Mouse (Mus musculus) right cerebral cortex, postnatal 10 days (tissue): ENCODE measurements around the gene Gbp3.

ENCODE experiments used
- DNase-seq, 2 experiments: peaks; one replicate each; pipeline ENCODE4 v3.0.0; 2021; ENCODE audit warnings: low spot score in 2 of 2

Gbp3 gene

DNA sequence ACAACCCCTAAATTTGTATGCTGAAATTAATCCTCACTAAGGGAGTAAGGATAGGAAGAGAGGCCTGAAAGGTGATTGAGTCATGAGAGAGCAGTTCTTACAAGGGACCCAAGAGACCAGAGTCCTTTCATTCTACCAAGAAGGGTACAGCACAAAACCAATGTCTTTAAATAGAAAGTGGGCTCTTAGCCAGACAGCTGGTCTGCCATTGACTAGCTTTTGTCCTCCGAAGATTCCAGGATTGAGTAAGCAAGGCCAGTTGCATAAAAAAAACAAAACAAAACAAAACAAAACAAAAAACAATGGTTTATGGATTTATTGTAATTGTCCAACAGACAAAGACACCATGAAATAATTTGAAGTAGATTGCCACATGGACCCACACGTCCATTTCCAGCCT lies 29.1 kb downstream of the Gbp3 start:
- DNase-seq: no peak

DNA sequence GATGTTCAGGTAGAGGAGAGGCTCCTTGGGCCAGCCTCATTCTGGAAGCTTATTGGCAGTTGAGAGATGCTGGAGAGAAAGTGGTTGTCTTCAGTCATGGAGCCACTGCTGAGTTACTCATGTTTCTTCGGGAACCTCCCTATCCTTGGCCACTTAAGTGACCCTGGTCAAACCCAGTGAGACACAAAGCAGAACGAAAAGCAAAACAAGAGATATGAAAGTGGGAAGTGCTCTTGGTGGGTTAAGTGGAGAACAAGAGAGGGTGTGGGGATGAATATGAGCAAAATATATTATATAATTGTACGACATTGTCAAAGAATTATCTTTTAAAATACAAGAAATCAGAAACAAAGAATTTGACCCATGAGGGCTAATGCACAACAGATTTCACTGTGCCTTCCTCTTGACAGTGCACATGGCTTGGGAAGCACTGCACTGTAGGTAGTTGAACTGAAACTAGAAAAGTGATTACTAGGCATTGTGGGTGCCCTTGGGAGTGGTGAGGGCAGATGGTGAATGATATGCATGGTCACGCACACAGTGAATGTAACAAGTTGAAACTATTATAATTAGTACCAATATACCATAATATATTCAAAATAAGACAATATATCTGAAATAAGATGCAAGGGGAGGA lies 30.7 kb downstream of the Gbp3 start:
- no peak for DNase-seq

DNA sequence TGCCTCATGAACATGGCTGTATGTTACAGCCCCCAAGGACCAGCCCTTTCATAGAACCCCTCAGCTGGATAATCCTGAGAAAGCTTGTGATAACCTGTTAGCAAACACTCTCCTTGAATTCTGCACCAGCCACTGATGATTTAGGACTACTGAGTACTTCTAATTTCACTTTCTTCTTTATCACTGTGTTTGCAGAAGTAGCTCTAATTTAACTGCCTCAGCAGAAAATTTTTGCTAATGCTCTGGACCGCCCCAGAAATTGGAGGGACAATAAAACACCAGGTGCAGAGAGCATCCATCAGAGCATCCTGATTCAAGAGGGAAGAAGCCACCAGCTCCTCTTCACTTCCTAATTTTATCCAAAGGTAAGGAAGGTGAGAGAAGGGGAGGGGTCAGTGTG lies 34.7 kb downstream of the Gbp3 start, which contains the start of gene Gbp2b:
Gene Gbp2b (plus strand): TSS at position 301 of the 400 bp plus-strand sequence.
- no peak for DNase-seq

DNA sequence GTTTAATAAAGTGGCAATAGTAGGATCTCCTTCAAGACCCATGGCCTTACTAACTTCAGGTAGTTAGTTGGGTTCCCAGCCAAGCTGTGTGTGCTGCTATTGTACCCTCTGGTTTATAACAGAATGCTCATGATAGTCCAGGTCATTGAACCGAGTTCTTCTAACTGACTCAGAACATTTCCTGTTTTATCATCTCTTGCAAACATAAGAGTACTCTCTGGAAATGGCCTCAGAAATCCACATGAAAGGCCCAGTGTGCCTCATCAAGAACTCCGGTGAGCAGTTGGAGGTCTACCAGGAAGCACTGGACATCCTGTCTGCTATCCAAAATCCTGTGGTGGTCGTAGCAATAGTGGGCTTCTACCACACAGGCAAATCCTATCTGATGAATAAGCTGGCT lies 38.1 kb downstream of the Gbp3 start:
- no peak for DNase-seq

DNA sequence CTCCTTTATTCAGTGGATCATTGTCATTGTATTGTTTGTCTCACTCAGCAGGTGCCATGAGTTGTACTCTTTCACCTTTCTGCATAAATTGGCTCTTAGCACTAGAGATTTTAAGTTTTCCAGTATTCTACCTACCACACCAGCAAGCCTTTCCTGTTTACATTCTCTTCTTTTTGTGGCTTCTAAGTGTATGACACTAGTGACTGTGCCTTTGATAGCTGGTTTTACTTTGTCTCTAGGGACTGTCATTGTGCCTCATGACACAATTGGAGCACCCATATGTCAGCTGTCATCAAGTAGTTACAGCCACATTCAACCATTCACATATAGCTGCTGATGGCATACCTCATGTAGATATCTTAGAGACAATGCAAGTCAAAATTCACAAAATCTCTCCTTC lies 41.8 kb downstream of the Gbp3 start:
- no peak for DNase-seq

DNA sequence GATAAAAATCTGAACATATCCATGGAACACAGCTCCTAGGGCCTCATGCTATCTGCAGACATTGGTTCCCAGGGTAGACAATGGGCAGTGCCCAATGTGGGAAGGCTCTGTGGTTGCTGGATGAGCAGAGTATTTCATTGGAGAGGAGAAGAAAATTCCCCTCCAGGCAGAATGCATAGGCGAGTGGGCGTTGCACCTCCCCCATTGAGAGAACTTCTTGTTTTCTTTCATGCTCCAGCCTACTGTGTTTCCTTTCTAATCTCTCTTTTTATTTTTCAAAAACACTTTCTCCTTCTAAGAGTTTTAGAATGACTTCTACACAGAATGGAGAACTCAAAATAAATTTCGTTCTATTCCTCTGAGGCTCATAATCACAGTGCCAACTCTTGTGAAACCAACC lies 58.8 kb downstream of the Gbp3 start:
- no peak for DNase-seq

DNA sequence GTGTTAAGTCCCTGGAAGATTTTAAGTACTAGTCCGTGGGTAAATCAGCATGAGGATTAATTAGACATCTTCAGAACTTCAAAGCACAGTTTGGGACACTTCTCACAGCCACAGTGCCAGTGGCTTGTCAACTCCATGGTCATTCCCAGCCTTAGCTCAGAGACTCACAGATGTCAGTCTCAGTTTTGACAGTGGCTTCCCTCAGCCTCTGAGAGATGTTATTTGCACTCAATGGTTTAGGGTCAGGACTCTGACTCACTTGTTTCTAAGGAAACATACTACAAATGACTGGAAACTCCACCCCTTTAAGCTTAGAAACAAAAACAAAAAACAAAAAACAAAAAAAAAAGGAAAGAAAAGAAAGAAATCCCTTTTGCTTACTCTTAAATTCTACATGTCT lies 59.8 kb downstream of the Gbp3 start:
- no peak for DNase-seq

DNA sequence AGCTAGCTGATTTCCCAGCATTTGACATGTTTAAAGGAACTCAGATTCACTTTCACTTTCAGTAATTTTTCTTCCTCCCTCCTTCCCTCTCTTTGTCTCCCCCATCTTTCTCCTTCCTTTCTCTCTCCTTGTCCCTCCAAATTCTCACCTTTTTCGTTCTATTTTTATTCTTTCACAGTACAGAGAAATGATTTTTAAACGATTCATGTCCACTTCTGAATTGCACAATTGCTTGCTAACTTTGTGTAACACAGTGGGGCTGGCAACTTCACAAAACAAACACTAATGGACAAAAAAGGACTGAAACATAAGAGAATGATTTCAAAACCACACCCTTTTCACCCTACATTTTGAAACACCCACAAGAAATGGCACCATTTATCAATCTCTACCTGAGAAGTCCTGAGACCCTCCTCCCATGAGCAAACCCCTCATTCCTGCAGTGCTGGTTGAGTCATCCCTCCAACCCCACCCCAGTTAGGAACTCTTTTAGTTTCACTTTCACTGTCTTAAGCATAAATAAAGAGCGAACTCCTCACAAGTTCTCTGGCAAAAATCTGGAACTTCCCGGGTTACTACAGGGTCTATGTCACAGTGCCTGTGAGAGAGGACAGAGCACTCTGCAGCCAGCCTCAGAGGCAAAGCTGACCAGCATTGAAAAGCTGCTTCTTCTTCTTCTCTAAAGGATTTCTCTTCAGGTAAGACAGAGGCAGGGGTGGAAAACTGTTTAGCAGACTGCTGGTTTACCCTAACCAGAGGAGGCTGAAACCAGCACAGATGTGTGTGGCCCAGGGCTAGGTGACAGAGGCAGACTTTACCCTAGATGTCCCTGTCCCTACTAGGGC lies 60.5 kb downstream of the Gbp3 start, which contains the start of gene Gbp2:
Gene Gbp2 (plus strand): TSS at position 492 of the 845 bp plus-strand sequence.
- no peak for DNase-seq

DNA sequence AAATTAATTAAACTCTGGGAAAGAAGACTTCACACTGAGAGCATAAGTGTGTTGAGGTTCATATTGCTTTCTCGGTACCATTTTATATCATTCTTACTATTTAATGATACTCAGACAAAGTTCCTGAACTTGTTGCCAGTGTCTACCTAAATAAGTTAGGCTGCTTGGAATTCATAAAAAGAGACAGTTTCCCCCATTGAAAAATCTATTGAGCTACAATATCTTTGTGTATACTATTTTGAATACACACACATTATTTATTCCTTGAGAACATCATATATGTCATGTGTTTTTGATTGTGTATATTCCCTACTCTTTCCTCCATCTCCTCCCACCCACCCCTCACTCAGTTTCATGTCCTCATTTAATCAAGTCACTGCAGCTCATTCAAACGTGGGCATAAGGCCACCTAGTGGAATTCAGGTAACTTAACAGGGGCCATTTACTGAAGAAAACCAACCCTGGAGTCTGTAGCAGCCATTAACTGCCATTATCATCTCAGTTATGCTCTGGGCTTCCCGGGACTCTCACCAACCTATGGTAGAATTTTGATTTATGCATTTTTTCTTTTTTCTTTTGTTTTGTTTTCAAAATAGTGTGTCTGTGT lies 61.2 kb downstream of the Gbp3 start:
- DNase-seq: no peak
